Mouse (Mus musculus) thymus, postnatal 25 days (tissue): ENCODE measurements around the gene Hacl1.

ENCODE experiments used
- DNase-seq: peaks from one replicate; pipeline ENCODE4 v3.0.0; 2022

Gene Hacl1

GRCm38 (mm10) chr14:31661671-31662554 is 20.8 kb upstream of the Hacl1 start:
- DNase-seq = peak; percentile 73

DNA sequence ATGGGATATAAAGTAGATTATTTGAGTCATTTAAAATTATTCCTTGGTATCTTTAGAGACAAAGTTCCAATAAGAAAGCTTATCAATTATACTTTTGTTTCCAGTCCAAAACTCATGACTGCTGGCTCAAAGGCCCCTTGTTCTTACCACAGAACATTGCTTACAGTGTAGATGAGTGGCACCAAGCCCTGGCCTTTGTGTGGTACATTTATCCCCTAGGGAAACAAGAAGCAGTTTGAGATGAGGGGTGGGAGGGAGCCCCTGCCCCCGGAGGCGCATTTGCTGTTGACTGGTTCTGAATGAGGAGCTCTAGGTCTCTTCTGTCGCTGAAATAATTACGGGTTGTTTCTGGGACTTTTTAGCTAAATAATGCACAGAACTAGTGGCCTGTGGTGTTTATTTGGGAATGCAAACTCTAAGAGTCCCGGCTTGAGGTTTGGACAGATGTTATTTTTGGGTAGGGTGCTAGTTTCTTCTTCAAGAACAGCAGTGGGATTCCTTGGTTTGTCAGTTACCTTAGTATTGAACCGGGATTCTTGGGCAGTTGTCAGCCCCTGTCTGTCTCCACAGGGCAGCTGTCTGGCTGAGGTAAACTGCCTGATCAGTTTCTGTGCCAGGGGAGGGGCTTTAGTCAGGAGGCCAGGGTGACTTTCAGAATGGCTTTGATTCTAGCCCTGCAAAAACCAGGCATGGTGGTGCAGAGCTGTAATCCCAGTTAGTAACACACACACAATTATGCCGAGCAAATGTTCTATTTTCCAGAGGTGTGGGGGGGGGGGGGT is 19.4 kb upstream of the Hacl1 start:
- DNase-seq = no peak

DNA sequence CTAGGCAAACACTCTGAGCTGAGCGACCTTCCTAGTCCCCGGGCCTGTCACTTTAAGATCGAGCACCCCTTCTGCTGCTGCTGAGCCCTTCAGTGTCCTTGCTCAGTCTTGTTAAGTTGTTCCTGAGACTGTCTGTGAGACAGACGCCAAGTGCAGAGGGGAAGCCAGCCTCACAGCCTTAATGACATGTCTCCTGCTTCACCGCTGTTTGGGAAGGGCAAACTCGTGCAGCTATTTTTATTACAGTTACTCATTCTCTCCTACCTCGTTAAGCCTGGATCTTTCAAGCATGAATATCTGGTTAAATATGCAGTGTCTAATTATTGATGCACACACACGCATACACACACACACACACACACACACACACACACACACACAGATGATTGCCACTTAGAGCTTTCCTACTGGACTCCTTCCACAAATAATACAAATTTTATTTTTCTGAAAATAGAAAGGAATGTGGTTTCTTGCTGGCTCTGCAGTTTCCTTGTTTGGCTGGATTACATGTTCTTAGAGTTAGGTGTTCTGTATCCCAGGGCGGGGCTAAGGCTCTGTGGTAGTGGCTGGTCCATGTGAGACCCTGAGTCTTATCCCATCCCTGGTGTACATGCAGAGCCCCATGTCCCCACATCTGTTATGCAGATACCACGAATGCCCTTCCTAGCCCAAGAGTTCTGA is 18.6 kb upstream of the Hacl1 start:
- no peak for DNase-seq

DNA sequence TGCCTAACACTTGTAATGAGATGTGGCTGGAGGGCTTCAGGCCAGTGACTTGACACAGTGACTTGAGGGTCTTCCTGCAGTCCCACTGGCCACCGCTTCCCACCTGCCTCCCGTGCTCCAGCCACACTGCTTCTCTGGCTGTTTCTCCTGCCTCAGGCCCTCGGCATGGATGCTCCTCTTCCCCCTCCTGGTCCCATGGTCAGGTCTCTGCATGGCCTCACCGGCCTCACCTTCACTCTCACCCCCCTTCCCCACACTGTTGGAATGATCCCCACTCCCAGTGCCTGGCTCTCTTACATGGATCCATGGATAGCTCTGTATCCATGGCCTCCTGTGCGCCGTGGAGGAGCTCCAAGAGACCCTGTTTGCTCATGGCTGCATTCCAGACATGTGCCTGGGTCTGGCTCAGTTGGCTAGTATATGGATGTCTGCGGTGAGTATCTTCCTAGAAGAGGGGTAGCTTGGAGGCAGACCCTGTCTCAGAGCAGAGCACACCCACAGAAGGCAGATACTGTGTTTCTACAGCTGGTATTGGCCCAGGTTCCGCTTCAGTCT is 17.1 kb upstream of the Hacl1 start:
- DNase-seq = no peak

DNA sequence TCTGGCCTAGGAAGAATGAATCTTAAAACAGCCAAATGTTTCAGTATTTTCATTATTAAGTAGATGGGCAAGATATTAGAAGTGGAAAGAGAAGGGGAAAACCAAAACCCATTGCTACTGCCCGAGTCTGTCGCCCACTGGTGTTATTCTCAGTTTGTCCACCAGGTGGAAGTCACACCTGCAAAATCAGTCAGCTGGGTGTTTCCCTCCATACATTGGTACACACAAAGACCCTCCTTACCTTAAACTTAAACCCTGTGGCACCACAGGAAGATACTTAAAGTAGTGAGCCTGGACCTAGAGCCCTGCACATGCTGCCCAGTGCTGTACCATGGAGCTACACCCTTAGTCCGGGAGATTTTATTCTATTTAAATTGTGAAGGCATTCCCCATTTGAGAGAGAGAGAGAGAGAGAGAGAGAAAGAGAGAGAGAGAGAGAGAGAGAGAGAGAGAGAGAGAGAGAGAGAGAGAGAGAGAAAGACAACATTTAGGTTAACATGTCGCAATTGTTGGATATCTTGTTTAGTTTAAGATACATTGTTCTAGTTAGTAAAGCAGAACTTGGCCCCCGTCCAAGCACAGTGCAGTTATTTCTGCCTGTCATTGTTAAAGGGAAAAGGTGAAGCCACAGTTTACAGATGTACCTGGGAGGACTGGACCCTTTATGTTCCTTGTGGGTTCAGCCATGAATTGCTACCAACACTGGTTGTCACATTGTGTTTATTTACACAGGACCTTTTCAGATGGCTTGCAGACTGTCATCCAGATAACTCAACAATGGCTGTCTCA is 16.0 kb upstream of the Hacl1 start:
- DNase-seq = peak; percentile 83

DNA sequence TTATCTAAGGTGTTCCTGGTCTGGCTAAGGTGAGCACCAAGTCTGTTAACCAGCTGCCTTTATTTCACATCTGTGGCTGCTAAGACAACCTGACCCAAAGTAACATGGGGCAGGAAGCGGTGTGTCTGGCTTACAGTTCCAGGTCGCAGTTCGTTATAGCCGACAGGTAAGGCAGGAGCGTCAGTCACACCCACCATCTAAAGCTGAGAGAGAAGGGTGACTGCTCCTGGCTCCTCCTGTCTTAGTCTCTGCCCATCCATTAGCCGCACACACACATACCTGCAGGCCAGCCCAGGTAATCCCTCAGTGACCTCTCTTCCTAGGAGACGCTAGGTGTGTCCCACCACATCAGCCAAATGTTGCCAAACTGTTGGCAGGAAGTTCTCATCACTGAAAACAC is 15.3 kb upstream of the Hacl1 start:
- peak; percentile 11 for DNase-seq

DNA sequence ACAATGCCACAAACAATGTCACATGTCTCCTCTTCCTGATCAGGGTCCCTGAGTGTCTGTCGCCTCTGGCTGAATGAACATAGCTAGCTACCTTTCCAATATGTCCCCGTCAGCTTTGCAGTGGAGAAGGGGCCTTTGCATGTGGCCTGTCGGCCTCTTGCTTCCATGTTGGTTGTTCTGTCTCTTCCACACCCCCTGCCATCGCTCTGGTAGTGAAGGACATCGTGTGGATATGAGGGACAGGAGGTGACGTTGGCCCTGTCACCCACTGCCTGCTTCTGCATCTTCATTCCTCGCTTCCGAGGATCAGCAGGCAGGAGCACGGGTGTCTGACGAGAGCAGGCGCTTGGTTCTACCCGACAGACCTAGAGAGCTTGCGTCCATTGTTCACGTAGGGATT is 14.3 kb upstream of the Hacl1 start:
- no peak for DNase-seq

DNA sequence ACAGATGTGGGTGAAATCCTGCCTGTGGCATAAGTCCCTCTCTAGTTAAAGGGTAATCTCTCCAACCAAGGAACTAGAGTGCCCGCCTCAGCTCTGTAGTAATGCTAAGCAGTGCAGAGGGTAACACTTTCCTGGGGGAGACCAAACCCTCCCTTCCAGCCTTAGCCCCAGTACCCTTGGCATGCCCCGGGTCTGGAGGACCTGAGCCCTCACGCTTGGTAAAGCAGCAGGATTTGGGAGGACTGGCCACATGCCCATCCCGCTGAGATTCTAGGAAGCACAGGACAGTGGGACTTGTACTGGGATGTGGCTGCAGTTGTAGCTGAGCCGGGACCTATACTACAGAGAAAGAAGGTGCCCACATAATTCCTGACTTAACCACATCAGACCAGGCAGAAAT is 13.7 kb upstream of the Hacl1 start:
- DNase-seq = no peak

GRCm38 (mm10) chr14:31653101-31653875 is 12.2 kb upstream of the Hacl1 start:
- no peak for DNase-seq

- DNase-seq = no peak
Observed at GRCm38 (mm10) chr14:31652624-31653023, 11.5 kb upstream of the Hacl1 start.

DNA sequence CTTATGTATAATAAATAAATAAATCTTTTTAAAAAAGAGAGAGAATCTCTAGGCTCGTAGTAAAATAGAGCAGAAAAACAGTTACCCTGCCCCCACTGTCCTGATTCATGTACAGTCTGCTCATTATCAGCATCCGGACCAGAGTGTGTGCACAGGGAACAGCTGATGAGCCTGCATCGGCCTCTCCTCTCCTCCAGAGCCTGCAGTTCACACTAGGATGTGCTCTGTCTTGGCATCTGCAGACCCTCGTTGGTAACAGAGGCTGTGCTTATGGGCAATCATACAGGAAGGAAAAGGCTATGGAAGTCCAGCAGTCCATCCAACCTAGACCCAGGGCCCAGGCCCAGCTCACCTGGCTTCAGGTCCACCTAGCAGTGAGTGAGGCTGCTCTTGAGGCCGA is 11.0 kb upstream of the Hacl1 start:
- DNase-seq = no peak

DNA sequence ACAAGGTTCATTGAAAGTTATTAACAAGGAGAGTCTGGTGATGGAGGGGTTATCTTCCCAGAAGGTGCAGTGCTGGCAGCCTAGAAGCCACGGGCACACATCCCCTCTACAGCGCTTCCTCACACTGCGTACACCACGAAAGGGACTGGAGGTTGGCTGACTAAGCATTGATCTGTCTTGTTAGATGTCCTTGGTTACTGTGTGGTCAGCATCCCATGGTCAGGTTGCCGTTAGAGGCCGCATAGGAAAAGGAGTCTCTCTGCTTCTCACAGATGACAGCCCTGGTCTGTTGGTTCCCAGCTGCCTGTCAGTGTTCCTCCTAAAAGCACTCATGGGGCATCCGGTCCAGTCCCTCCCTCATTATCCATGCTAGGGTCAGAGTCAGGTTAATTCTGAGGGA is 10.1 kb upstream of the Hacl1 start:
- DNase-seq = no peak

DNA sequence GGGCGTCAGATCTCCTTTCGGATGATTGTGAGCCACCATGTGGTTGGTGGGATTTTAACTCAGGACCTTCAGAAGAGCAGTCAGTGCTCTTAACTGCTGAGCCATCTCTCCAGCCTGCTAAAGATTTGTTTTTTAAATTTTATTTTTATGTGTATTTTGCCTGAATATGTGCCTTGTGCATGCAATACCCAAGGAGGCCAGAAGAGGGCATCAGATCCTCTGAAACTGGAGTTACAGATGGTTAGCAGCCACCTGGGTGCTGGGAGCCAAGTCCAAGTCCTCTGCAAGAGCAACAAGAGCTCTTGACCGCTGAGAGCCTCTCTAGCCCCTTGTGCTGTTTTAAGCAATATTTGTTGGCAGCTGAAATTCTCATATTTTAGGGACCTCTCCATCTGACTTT is 9.3 kb upstream of the Hacl1 start:
- DNase-seq = no peak

DNA sequence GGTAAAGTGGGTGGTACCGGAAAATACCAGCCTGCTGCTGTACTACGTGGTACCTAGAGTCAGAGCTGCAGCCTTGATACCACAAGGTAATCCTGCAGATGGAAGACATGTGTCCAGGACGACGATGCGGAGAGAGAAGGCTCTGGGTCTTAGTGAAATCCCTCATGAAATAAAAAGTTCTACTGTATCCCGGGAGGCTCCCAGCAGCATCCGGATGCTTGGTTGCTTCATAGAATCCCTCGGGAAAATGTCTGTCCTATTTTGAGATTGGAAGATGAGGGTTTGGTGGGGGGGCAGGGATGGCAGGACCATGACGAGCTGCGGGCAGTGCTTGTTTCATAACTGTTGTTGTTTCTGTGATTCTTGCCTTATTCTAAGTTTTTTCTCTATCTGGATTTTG is 6.9 kb upstream of the Hacl1 start:
- no peak for DNase-seq

DNA sequence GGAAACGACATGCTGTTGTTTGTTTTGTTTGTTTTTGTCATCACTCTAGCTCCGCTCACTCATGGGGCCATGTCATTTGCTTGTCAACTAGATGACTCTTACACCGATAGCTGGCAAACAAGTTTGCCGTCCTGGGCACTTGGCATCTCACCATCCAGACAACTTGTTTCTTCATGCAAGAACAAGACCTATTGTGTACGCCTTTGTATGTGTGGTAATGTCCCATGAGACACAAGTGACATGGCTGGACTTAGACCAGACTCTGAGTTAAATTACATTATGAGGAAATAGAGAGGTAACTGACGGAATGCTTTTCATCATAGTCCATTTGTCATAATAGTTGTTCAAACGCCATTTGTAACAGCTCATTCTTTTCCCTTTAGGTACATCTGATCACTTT is 4.8 kb upstream of the Hacl1 start:
- no peak for DNase-seq

DNA sequence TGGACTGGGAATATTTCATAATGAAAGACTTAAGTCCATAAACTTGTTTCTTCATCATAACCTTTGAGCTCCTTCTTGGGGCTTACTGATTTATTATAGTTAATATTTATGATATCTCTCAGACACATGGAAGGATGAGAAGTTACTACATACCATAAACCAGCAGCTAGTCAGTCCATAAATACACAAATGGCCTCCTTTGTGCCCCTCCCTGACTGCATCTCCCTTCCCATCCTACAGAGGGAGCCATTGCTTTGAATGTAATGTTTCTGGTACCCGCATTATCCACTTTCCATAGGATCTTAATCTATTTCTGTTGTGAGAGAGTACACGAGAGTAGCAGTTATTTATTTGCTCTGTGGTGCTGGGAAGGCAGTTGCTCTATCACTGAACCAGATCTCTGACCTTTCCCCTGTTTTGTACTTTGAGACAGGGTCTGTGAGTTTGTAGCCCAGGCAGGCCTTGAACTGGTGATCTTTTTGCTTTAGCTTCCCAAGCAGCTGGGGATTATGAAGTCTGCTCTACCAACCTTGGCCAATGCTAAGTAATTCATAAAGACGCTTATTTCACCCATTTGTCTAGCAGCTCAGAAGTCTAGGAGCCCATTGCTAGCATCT is 4.0 kb upstream of the Hacl1 start:
- DNase-seq = peak; percentile 28

DNA sequence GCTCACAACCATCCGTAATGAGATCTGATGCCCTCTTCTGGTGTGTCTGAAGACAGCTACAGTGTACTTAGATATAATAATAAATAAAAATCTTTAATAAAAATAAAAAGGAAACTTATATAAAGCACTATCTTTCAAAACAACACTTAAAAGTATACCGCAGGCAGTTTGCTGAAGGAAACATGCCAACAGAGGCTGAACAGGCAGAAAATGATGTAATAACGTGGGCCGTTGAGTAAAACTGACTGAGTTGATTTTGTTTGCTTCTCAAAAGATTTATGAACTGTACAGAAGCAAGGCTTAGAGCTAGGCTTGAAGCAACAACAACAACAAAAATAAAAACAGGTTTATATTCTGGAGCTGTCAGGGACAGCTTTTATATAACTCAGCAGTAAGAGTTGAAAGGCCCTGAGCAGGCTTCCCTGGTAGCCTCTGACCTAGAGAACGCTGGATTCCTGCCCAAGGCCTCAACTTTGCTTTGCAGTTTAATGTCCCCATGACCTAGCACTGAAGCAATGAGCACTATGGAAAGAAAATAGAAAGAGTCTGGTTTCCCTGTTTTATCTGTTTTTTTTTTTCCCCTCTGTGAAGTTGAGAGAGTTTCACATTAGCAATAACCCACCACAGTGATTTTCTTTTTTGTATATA is 3.2 kb upstream of the Hacl1 start:
- no peak for DNase-seq

DNA sequence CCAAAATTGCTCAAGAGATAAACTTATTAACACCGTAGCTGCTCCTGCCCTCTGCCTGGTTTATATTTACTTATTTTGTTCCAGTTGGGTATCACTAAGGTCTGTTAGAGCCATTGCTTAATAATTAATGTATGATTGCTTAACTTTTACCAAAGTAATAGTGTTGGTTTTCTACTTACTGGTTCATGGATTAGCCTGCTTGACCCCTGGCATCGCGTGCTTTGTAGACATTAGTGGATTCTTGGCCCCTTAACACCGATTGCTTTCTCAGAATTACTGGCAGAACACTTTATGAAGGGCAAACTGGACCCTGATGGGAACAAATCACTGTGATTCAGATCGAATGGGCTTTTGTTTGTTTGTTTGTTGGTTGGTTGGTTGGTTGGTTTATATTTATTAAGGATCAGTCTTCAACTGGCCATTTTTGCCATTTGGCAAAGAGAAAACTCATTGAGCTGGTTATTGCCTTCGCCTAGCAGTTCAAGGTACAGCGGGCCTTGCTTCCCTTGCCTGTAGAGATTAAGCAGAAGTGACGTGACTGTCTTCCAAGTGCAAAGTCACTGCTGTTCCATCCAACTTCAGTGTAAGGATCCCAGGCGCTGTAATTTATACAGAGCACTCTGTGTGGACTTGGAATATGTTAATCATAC is 545 bp upstream of the Hacl1 start:
- DNase-seq = no peak

- DNase-seq = peak; percentile 21
Observed at GRCm38 (mm10) chr14:31640346-31640889, 668 bp downstream of the Hacl1 start, which contains the start of gene Gm49387. TSS of gene Gm49387 (minus strand) at chr14:31640878.

DNA sequence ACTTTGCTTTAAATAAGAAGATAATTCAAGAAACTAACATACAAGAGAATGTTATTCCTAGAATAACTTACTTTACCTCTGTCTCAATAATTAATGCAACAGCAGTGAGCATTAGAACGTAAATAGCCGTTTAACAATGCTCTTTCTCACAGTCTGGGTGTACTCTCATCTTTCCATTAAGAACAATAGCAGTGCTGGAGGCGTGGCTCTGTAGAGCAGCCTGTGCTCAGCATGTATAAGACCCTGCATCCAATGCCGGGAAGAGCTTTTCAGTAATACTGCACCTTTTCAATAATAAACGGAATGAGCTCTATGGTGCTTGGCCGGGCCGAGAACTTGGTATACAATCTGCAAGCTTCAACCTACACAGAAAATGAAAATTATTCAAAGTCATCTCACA is 10.4 kb downstream of the Hacl1 start:
- no peak for DNase-seq
